Mouse (Mus musculus) lung, postnatal 0 days (tissue): ENCODE measurements at regions not wholly inside any gene's neighbourhood (a gene's known extent, or its start where the extent isn't known, plus 50 kb on each side); places are given as distances from the start of the nearest gene placed in this dataset.

ENCODE experiments used
- ATAC-seq: fragments of 200-750 bp; cut with Nextera tagmentation; 2 replicates; pipeline ENCODE4 v1.8.0; 2017; ENCODE audit warnings: moderate library complexity
- DNase-seq: peaks from one replicate; pipeline ENCODE4 v3.0.0-alpha.2; 2016; ENCODE audit warnings: low spot score
- H3K27ac ChIP-seq: fragments of 300-500 bp; sonication (generic); 2 replicates; pipeline ENCODE4 v1.5.1; 2014; ENCODE audit warnings: antibody characterized with exemption, mild to moderate bottlenecking, low read length, mixed read lengths
- H3K27me3 ChIP-seq: fragments of 300-500 bp; sonication (generic); replicated peaks from 2 replicates; pipeline ENCODE4 v1.6.1; 2014; ENCODE audit warnings: low read length, mixed read lengths; ENCODE audit not compliant: insufficient read depth
- H3K36me3 ChIP-seq: fragments of 300-500 bp; sonication (generic); 2 replicates; pipeline ENCODE4 v1.6.1; 2014; ENCODE audit warnings: low read length, mixed read lengths; ENCODE audit not compliant: insufficient read depth
- H3K4me1 ChIP-seq: fragments of 300-500 bp; sonication (generic); 2 replicates; pipeline ENCODE4 v1.6.1; 2014; ENCODE audit warnings: antibody characterized with exemption, low read depth, low read length, mixed read lengths; ENCODE audit not compliant: insufficient read depth
- H3K4me2 ChIP-seq: fragments of 300-500 bp; sonication (generic); replicated peaks from 2 replicates; pipeline ENCODE4 v1.6.1; 2014; ENCODE audit warnings: low read depth, mild to moderate bottlenecking, low read length, moderate library complexity, mixed read lengths
- H3K4me3 ChIP-seq: fragments of 300-500 bp; sonication (generic); 2 replicates; pipeline ENCODE4 v1.5.1; 2014; ENCODE audit warnings: low read depth, low read length
- H3K9ac ChIP-seq: fragments of 300-500 bp; sonication (generic); replicated peaks from 2 replicates; pipeline ENCODE4 v1.6.1; 2014; ENCODE audit warnings: low read depth, mild to moderate bottlenecking
- H3K9me3 ChIP-seq: fragments of 300-500 bp; sonication (generic); 2 replicates; pipeline ENCODE4 v1.6.1; 2016; ENCODE audit warnings: low read length, mixed read lengths
- CTCF ChIP-seq: IDR thresholded peaks from 2 replicates; pipeline ENCODE4 v1.5.1; 2016; ENCODE audit warnings: antibody characterized with exemption, mild to moderate bottlenecking
- EP300 ChIP-seq: IDR thresholded peaks from 2 replicates; pipeline ENCODE4 v1.6.1; 2016; ENCODE audit warnings: antibody characterized with exemption, mild to moderate bottlenecking, control low read depth
- WGBS: fragments of 180-500 bp; shearing (Covaris S2); extraction: QIAGEN DNeasy Blood & Tissue Kit; methylation state at CpG from one replicate; pipeline ENCODE4 v1.1.7; 2014; 5-methylcytosine and 5-hydroxymethylcytosine counted together

- ATAC-seq (no peak), DNase-seq (no peak)
- 84% methylated on average over 2 of the region's 2 CpGs for WGBS
- Histone ChIP-seq H3K27me3 (no peaks in the 10 kb centered on the region), H3K4me2 (no peak overlapping the region), H3K27ac (no peak overlapping the region), H3K4me3 (no peak overlapping the region), H3K4me1 (no peaks in the 10 kb centered on the region), H3K9ac (no peak overlapping the region), H3K36me3 (no peaks in the 10 kb centered on the region), H3K9me3 (no peaks in the 10 kb centered on the region)
- TF ChIP-seq EP300 (no peak), CTCF (no peak)
Observed at GRCm38 (mm10) chr9:6617155-6617554, 347.5 kb upstream of the Ddi1 start.

GRCm38 (mm10) chr9:6609284-6609627, 339.6 kb upstream of the Ddi1 start:
- Histone ChIP-seq H3K4me1 (no peaks in the 10 kb centered on the region), H3K9ac (no peak overlapping the region), H3K27me3 (no peaks in the 10 kb centered on the region), H3K4me3 (no peak overlapping the region), H3K4me2 (no peak overlapping the region), H3K36me3 (no peaks in the 10 kb centered on the region), H3K27ac (no peak overlapping the region), H3K9me3 (no peaks in the 10 kb centered on the region)
- 97% methylated on average over 1 of the region's 1 CpGs for WGBS
- no peak for TF ChIP-seq CTCF
- no peak for TF ChIP-seq EP300
- DNase-seq (no peak), ATAC-seq (no peak)

- H3K9ac ChIP-seq, result no peak overlapping the region
Observed at GRCm38 (mm10) chr9:6608428-6609283, 339.0 kb upstream of the Ddi1 start.

More at GRCm38 (mm10) chr9:6608428-6609283, 339.0 kb upstream of the Ddi1 start:
- Histone ChIP-seq H3K9me3 (no peaks in the 10 kb centered on the region), H3K4me1 (no peaks in the 10 kb centered on the region), H3K27me3 (no peaks in the 10 kb centered on the region), H3K27ac (no peak overlapping the region), H3K4me3 (no peak overlapping the region), H3K36me3 (no peaks in the 10 kb centered on the region), H3K4me2 (no peak overlapping the region)
- ATAC-seq, result no peak
- DNase-seq, result no peak
- WGBS, result 59% methylated on average over 5 of the region's 5 CpGs
- TF ChIP-seq EP300 (no peak), CTCF (no peak)
